Mouse (Mus musculus) testis, adult 2 months (tissue): ENCODE measurements at regions not wholly inside any gene's neighbourhood (a gene's known extent, or its start where the extent isn't known, plus 50 kb on each side); places are given as distances from the start of the nearest gene placed in this dataset.

ENCODE experiments used
- CTCF ChIP-seq: fragments of 200-500 bp; IDR thresholded peaks from 2 replicates; pipeline ENCODE4 v1.5.1; 2012; ENCODE audit warnings: low read depth, mild to moderate bottlenecking, inconsistent platforms, low read length, moderate library complexity; ENCODE audit not compliant: control insufficient read depth, insufficient read depth, insufficient replicate concordance
- POLR2A ChIP-seq: fragments of 200-500 bp; IDR thresholded peaks from 2 replicates; pipeline ENCODE4 v1.6.1; 2012; ENCODE audit warnings: low read depth, mild to moderate bottlenecking, inconsistent platforms, low read length, moderate library complexity; ENCODE audit not compliant: control insufficient read depth

- TF ChIP-seq POLR2A (no peak), CTCF (no peak)
Observed at GRCm38 (mm10) chr6:84491106-84491505, 102.6 kb downstream of the Cyp26b1 start.
